Mouse (Mus musculus): ENCODE measurements around the gene Slc22a20.
A peak's percentile ranks its signal among the peaks of the same experiment; 100 is the strongest.

The Slc22a20 gene

DNA sequence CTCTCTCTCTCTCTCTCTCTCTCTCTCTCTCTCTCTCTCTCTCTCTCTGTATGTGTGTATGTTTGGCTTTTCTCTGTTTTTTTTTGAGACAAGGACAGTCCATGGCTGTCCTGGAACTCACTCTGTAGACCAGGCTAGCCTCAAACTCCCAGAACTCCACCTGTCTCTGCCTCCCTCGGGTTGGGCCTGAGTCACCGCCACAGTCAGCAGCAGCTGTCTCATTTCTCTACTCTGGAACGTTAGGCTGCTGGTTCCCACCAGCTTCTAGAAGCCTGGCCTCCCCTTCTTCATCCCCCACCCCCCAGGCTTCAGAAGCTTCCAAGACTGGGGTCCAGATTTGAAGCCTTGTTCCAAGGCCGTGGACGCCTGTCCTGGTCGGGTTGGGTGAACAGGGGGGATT is 3.6 kb upstream of the Slc22a20 start:
- no peak for DNase-seq (ENCODE audit: low read depth)

DNA sequence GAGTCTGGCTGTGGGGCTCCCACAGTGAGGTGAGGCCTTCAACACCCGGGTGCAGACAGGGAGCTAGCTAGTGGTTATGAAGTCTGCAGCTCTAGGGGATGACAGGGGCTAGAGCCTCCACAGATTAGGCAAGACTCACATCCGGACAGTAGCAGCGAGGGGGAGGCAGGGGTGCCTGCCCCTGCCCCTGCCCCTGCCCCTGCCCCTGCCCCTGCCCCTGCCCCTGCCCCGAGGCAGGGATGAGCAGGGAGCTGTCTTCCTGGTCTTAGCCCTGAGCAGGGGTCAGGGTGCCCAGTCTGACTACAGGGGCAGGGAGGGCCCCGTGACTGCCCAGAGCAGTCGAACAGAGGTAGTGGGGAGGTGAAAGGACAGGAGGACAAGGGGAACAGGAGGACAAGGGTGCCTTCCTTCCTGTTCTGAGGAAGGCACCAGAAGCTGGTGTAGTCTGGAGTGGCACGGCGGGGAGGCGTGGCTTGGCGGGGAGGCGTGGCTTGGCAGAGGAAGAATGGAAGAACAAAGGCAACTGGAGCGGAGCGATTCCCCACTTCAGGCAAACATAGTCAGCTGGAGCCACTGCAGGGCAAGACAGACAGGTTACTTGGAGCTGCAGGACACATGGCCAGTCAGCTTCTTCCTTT is 3.0 kb upstream of the Slc22a20 start:
- no peak for DNase-seq (ENCODE audit: low read depth)

DNA sequence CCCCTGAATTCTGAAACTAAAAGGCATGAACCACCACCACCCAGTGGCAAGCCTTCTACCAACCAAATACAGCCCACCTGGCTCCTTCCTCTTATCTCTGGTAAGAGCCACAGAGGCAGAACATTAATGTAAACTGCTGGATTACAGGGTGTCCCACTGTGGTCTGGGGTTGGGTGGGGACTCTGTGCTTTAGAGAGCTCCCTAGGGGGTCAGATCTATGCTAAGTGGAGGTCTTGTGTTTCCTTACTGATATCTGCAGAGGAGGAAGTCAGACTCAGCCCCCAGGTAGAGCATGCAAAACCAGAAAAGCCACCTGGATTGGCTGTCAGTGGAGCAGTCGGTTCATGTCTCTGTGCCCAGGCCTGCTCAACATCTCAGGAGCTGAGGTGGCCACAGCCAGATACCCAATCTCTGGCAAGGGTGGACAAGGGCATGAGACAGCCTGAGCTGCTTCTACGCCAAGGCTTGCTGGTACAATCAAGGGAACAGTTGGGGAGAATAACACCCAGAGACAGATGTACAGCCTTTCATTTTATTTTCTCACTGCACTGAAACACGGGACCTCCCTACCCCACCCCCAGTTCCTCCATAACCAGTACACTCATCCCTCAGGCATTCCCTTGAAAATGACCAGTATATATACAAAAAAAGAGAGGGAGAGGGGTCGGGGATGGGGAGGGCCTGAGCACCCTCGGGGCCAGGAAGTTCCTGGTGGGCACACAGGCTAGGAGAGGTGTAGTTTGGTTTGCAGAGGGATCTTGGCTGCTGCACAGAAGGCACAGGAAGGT is 2.3 kb upstream of the Slc22a20 start:
- DNase-seq (ENCODE audit: low read depth): no peak

DNA sequence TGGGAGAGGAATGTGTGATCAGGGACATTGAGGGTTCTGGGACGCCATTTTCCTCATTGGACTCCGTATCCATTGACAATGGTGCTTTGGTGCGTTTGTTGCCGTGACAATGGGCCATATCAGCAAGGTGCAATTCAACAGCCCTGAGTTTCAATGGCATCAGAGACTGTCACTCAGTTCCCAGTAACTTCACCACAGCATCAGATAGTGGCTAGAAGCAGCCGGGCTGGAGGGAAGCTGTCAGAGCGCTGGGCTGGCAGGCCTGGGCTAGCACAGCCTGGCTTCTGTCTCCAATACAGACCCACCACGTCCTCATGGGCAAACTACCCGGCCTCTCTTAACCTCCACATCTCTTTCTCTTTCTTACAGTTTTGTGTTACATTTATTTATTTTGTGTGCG is 5.5 kb downstream of the Slc22a20 start:
- no peak for DNase-seq (ENCODE audit: low read depth)

DNA sequence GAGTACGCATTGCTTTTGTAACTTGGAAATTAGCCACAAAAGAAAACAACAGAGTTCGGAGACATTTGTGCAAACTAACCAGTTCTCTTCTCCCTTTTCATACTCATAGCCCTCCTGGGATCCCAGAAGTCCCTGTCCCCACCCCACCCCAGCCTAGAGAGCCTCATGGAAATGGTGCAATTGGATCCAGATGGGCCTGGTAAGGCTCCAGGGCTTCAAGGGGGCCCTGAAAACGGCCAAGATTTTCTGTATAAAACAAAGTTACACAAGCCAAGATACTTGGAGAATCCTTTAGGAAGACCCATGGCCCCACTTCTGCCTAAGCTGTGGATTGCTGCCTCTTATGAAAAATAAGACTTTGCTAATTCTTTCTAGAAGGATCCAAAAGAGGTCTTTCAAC is 8.2 kb downstream of the Slc22a20 start:
- no peak for DNase-seq (ENCODE audit: low read depth)

DNA sequence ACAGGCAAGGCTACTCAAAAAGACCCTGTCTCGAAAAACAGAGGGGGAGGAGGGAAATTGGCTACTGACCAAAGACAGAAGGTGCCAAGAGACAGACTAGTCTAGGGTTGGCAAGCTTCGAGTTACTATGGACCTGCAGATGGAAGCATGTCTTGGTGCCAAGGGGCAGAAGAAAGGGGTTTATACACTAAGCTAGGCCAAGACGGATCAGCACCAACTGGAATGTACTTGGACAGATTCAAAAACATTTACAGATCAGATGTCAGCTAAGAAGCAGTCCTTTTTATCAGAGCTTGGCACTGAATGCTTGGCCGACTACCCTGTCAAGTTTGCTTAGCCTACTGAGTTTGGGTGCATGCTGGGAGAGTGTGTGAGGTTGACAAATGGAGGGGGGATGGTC is 10.3 kb downstream of the Slc22a20 start:
- DNase-seq (ENCODE audit: low read depth): no peak

DNA sequence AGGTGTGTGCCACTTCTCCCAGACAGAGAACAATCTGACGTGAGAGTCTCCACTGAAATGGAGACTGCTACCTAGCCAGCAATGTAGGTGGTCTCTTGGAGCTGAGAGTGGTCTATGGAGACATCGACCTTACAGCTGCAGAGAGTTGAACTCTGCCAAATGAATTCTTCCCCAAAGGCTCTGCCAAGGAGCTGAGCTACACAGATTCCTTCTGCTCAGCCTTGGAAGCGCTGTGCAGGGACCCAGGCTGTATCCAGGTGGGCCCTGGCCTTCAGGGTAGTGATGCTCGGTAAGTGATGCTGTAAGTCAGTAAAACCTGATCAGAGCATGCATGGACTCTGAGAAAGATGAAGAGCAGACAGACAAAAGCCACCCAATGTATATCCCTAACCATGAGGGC is 10.8 kb downstream of the Slc22a20 start:
- DNase-seq (ENCODE audit: low read depth): no peak

DNA sequence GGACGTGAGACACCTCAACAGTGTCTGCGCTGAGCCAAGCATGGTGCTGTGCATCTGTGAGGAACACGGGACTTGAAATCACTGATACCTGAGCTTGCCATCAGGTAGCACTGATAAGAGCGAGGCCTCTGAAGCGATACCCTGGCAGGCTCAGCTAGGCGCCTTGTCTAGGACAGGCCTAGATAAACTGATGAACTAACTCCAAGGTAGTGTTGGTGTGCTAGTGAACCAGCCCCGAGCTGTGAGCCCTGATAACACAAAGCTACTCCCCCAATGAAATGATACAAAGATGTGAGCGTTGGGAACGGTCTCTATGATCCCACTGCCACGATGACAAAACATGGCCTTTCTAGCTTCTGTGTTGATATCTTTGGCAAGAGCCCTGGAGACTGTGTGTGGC is 18.3 kb downstream of the Slc22a20 start:
- DNase-seq (ENCODE audit: low read depth): no peak

DNA sequence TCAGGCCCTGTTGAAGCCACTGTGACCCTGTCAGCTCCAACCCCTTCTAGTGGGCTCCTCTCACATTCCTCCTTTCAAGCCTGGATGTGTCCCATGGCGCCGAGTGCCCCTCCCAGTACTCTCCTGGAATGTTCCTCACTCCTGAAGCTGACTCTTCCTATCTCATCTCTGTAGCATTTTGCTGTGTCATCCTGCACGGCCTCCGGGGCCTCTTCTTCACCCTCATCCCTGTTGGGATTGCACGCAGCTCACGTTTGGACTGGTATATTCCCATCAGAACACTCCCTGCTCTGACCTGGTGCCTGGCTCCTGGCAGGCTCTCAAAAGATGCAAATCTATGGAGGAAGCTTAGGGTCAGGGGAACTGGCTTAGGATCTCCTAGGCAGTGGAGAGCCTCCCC is 19.2 kb downstream of the Slc22a20 start:
- DNase-seq (ENCODE audit: low read depth): no peak

DNA sequence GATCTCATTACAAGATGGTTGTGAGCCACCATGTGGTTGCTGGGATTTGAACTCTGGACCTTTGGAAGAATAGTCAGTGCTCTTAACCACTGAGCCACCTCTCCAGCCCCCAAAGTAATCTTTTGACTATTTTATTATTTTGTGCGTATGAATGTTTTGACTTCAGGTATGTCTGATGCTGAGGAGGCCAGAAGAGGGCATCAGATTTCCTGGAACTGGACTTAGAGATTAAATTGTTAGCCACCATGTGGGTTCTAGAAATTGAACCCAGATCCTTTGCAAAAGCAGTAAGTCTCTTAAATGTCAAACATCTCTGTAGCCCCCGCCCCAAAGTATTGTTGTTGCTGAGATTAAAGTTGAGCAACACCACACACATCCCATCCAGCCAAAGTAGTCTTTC is 20.0 kb downstream of the Slc22a20 start:
- DNase-seq (ENCODE audit: low read depth): no peak

DNA sequence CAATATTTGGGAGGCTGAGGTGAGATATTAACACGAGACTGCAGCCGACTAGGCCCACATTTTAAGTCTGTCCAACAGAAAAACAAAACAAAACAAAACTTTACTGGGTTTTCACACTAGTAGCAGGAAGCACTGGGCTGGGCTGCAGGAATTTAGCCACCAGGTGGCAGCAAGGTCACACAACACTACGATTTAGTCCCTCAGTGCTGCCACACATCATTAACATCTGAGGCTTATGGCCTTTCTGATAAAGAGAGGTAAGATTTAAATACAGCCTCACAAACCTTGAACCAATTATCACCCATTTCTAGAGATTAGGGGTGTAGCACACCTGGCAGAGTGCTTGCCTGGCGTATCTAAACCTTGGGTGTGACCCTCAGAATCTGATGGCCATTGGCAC is 20.7 kb downstream of the Slc22a20 start:
- DNase-seq (ENCODE audit: low read depth): peak; percentile 83

DNA sequence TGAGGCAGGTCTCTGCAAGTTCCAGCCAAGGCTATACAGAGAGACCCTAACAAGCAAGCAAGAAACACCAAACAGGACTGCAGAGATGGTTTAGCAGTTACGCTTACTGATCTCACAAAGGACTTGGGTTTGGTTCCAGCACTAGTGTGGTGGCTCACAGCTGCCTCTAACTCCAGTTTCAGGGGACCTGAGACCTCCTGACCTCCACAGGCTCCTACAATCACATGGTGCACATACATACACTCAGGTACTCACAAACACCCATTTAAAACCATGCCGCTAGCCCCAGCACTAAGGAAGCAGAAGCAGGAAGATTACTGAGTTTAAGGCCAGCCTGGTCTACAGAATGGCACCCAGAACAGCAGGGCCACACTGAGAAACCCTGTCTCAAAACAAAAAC is 21.1 kb downstream of the Slc22a20 start:
- no peak for DNase-seq (ENCODE audit: low read depth)

DNA sequence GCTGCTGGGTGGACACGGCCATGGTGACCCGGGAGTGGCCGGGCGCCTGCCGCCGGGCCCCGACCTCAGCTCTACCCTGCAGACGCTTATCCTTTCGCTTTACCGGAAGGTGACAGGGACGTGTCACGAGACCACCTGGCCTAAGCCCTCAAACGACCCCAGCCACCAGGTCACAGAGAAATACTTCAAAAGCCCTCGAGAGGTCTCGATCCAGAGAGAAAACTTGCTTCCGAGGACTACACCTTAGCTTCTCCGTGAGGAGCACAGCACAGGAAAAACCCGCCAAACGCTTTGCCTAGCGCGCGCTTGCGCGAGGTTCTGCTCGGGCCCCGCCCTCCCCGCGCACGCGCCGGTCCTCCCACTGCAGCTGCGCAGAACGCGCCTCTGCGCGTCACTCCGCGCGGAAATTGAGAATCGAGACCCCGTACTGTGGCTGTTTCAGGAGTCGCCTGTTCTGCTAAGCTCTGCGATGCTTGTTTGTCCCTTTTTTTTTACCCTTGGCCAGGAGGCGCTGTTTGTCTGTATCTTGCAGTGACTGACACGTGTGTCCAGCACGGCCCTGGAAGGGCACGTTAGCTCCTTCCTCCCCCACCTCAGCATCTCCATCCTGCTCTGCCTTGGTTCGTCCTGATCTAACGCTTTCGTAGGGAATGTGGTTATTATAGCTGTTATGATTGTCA is 21.9 kb downstream of the Slc22a20 start, which contains the start of gene Pola2:
Pola2 (minus strand) TSS at position 320 of the 680 bp plus-strand sequence.
- peak; percentile 80 for DNase-seq (ENCODE audit: low read depth)

DNA sequence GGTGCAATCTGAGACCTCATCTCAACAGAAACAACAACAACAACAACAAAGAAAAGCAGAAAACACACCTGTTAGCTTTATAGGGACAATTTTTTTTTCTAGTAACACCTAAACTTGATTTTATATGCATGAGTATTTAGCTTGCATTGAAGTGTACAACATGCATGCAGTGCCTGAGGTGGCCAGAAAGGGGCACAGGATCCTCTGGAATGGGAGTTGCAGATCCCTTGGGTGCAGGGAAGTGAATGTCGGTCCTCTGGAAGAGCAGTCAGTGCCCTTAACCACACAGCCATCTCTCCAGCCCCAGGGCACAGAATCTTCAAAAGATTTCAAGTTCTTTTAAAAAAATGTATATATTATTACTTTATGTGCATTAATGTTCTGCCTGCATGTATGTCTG is 23.3 kb downstream of the Slc22a20 start:
- DNase-seq (ENCODE audit: low read depth): no peak

DNA sequence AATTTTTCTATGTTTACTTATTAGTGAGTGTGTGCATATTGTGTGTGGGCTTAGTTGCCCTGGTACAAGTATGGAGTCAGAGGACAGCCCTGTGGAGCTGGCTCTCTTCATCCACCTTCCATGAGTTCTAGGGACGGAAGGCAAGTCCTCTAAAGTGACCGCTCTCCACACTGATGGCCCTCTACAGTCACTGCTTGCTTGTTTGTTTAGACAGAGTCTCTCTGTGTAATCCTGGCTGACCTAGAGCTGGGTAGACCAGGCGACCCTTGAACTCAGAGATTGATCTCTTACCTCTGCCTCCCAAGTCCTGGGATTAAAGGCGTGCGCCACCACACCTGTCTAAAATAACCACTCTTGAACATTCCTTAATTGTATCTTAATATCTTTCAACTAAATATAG is 28.6 kb downstream of the Slc22a20 start:
- DNase-seq (ENCODE audit: low read depth): no peak

DNA sequence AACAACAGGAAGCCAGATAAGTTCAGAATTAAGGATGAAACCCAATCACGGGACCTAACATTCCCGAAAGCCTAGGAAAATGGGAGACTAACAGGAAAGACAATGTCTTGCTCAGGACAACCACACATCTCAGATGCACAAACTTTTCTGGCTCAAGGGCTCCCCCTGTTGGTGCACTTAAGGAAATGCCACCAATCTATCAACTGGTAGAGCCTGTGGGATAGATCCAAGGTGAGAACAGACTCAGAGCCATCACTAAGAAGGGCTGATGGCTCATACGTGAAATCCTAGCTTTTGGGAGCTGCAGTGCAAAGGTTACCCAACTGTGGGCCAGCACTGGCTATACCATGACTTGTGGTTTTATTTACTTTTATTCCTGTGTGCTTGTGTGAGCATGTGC is 29.3 kb downstream of the Slc22a20 start:
- peak; percentile 80 for DNase-seq (ENCODE audit: low read depth)

DNA sequence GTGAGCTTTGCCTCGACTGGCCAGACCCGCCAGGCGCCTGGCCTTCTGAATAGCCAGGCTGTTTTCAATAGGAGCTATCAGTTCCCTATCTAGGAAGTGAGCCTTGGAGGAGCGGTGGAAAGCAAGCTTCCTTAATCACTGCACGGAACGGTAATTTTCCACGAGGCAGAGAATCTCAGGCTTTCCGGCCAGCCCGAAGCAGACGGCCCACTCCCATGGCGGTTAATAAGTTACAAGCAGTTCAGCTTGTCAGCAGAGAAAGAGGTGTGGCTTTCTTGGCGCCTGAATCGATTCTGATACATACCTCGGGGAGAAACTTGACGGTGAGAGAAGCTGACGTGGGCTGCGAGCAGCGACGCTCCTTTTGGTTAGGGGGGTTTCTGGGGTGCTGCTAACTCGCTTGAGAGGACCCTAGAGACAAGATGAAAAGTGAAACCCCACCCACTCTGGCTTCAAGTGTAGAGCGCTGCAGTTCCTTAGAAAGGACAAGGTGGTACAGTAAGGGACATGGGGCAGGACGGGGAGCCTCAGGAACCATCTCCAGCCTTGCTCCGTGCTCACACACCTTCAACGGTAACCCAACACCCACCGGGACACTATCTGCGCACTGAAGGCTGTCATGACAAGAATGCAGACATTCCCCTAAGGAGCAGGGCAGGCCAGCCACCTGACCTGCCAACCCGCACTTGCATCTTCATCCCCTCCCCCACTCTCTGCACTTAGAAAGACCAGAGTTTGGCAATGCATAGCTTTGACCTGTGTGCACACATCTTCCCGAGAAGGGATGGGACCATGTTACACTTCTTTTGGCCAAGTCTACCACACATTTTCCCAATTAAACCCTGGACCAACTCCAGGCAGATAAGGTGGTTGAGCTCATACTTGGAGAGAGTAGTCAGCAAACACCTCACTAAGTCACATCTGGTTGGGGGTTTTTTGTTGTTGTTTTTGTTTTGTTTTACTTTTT is 30.0 kb downstream of the Slc22a20 start:
- DNase-seq (ENCODE audit: low read depth): no peak

DNA sequence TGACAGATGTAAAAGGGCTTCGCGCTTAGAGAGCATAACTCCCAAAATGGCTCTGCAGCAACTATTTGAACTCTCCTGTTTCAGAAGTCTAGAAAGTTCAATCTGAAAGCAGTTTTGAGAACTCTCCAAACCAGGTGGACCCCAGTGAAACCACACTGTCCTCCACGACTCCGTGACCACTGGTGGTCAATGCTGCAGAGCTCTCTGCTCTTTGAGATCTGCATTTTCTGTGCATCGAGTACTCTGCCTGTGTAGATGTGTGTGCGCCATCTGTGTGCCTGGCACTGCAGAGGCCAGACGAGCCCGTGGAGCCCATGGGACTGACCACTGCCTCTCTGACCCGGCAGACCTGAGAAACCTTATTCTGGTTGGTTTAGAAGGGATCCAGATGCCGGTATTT is 31.0 kb downstream of the Slc22a20 start:
- DNase-seq (ENCODE audit: low read depth): no peak

DNA sequence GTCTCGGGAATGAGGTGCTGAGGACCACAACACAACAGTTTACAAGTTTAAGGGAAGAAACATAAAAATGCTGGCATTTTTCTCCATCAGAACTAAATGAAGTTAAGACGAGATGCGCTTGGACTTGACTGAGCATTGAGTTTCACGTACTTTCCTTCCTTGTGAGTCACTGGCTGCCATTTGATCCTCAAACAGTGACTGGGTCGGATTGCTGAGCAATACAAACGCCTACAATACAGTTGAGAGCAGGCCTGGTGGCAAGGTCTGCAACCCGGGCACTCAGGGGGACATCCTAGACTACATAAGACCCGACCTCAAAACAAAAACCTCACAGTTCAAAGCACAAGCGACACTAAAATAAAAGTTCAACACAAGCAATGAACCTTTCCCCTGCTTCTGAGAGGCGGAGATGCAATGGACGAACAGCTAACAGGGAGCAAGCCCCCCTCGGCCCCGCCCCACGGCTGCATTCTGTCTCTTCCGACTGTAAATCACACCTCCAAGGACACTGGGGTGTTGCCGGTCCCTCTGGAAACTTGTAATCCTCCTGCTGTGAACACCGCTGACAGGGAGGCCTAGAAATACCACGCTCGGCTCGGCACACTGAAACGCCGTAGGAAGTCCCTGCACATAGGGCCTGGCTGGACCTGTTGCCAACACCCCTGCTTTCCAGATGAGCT is 31.8 kb downstream of the Slc22a20 start:
- DNase-seq (ENCODE audit: low read depth): no peak

DNA sequence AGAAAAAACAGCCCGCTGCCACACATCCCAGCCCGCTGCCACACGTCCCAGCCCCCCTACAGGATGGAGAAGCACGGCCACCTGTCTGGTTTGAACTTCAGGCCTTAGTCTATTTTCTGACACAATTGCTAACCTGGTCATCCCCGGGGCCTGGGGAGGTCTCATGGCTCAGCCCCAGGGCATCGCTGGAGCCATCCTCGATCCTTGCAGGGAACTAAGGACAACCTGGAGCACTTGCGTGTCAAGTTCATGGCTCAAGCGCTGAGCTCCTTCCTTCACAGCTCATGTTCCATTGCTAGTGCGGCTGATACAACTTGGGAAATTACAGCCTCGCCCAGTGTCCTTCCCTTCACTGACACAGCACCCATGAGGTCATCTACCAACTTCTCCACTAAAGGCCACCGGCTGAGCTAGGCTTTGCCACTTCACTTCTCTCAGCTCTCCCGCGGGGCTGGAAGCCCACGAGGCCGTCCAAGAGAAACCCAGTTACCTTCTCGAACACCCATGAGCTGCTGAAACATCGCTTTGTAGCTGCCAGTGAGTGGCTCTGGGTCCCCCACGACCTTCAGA is 32.7 kb downstream of the Slc22a20 start:
- DNase-seq (ENCODE audit: low read depth): no peak

DNA sequence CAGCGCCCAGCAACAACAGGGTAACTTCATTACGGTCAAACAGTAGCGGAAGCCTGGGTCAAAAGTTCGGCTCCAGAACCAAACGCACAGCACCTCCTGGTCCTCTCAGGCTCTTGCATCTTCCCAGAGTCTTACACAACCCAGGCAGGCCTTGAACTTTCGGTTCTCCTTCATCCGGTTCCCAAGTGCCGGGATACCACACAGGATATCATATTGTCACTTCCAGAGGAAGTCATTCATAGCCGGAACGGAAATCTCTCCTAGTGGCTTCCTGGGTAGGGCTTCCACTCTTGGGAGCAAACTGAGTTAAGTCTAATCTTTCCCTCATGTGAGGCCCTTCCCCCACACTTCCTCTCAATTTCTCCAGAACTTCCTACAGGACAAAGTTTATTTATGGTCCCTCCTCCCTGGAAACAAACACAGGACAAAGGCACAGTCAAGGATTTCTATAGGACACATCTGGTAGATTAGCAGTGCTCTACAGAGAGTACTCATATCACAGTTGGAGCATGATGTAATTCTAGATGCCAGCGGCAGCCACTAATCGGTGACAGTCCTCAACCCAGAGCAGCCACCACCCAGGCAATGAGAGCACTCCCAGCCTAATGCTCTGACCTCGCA is 33.8 kb downstream of the Slc22a20 start:
- no peak for DNase-seq (ENCODE audit: low read depth)

All from c-Kit-positive CD71-negative TER-119-negative erythroid progenitor cells, embryonic 14.5 days (primary cell).